Mouse (Mus musculus) cerebellum, postnatal 4 days (tissue): ENCODE results near the gene Crlf3.
"Not testable (repeated sequence)": the region's sequence is repeated elsewhere in the genome, so short reads cannot be mapped to it uniquely, and the experiment has no call there.

Source experiments
- DNase-seq, 2 experiments: peaks; one replicate each; pipeline ENCODE4 v3.0.0; 2022; ENCODE audit warnings: low spot score in 2 of 2, mixed read lengths in 1 of 2

Crlf3 gene

GRCm38 (mm10) chr11:80066373-80066772 is 14.4 kb downstream of the Crlf3 start:
- DNase-seq: not testable (repeated sequence)

GRCm38 (mm10) chr11:80062159-80062558 is 18.6 kb downstream of the Crlf3 start:
- DNase-seq: no peak

DNA sequence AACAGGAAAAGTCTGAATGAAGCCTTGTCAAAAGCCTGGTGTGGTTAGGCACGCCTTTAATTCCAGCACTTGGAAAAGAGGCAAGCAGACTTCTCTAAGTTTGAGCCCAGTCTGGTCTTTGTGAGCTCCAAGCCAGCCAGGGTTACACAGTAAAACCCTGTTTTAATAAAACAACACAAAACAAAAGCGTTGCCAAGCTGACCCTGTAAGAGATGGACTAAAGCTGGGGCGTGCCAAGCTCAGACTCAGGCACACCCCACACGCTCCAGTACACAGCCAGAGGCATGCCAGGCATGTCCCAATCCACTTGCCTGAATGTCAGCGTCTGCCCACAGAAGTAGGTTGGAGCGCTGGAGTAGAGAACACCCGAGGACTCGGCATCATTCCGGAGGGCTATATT is 24.6 kb downstream of the Crlf3 start:
- no peak for DNase-seq

- DNase-seq: no peak
Measured at GRCm38 (mm10) chr11:80054659-80055058, 26.1 kb downstream of the Crlf3 start.

- DNase-seq: no peak
Measured at GRCm38 (mm10) chr11:80053171-80053570, 27.6 kb downstream of the Crlf3 start.

GRCm38 (mm10) chr11:80052456-80052855 is 28.3 kb downstream of the Crlf3 start:
- DNase-seq: no peak

- no peak for DNase-seq
Measured at GRCm38 (mm10) chr11:80050088-80050487, 30.7 kb downstream of the Crlf3 start.

GRCm38 (mm10) chr11:80046856-80047255 is 33.9 kb downstream of the Crlf3 start:
- DNase-seq: no peak

GRCm38 (mm10) chr11:80043419-80043817 is 37.4 kb downstream of the Crlf3 start:
- no peak for DNase-seq

GRCm38 (mm10) chr11:80042615-80043418 is 38.0 kb downstream of the Crlf3 start:
- DNase-seq: peak in 1 of 2 experiments; percentile 22

DNA sequence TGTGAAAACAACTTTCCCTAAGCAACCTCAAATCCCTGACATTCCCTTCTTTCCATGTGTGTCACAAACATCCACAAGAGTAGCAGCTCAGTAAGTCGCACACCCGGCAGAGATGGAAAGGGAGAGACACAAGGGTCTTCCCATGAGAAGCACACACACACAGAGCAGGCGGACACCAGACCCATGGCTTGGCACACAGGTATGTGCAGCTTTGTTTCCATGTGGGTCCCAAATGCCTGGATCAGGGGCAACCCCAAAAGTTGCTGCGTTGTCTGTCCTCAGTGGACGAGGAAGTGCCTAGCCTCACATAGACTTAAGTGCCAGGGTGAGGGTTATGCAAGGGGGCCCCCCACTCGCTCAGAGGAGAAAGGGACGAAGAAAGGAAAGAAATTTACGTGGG is 43.3 kb downstream of the Crlf3 start:
- DNase-seq: no peak

GRCm38 (mm10) chr11:80021306-80021705 is 59.5 kb downstream of the Crlf3 start:
- no peak for DNase-seq

DNA sequence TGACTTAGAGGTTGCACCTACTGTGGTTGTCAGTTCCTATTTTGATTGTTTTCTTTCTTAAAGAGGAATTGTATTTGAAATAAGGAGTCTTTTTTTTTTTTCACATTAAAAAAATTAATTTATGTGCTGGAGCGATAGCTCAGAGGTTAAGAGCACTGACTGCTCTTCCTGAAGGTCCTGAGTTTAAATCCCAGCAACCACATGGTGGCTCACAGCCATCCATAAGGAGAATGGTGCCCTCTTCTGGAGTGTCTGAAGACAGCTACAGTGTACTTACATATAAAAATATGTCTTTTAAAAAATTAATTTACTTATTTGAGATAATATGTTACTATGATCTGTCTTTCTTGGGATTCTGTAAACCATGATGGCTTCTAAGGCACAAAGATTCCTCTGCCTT is 61.0 kb downstream of the Crlf3 start:
- DNase-seq: no peak

DNA sequence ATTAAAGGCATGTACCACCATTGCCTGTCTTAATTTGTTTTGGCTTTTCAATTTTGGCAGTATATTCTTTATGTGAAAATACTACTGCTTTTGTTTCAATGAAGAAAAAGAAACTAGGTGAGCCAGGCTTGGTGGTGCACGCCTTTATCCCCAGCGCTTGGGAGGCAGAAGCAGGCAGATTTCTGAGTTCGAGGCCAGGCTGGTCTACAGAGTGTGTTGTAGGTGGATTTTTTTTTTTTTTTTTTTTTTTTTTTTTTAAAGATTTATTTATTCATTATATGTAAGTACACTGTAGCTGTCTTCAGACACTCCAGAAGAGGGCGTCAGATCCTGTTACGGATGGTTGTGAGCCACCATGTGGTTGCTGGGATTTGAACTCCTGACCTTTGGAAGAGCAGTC is 64.3 kb downstream of the Crlf3 start:
- not testable (repeated sequence) for DNase-seq
